Mouse (Mus musculus): ENCODE measurements around the gene Tjp3.

The Tjp3 gene

DNA sequence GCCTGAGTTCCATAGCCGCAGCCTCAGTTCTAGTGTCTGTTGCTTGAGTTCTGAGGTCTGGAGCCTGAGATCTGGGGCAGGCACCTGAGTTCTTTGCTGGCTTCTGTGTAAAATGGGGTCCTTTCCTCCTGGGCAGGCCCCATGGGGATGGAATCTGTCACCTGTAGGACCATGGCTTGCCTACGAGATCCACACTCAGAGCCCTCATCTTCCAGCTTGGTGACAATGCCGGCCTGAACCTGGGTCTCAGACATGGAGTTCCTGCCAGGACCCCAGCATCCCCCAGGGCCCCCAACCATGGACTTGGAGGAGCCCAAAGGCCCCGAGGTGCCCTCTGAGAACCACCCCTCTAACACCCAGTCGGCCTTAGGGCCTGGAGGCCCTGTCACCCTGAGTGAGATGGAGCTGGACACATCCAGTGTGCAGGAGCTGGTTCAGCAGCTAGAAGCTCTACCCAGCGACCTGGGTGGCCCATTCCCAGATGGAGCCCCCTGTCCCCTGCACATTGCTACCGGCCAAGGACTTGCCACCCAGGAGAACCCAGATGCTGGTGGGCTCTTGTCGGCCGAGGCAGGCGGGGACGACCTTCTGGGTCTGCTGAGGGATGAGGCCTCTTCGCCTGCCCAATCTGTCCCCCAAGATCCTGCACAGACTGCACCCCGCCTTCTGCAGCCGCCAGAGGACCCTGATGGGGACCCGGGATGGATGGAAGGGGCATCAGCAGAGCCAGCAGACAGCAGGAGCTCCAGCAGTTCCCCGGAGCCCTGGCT is 22.6 kb downstream of the Tjp3 start:
- in situ Hi-C loops (cut with MboI, MseI) = no loop called here

DNA sequence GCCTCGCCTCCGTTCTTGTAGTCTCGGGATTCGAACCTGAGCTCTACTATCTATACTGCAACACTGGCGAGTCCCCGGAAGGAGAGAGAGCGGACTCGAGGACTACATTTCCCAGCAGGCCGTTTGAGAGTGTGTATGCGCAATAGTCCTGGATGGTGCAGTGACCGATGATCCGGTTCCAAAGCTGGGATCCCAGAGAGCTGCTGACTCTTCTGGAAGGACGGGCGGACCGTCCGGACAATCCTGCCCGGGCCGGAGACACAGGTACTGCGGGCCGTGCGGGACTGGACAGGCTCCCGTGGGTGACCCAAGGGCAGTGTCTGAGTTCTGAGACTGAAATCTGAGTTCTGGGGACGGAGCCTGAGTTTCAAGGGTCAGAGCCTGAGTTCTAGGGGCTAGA is 23.3 kb downstream of the Tjp3 start:
- in situ Hi-C loops (cut with MboI, MseI) = no loop called here

DNA sequence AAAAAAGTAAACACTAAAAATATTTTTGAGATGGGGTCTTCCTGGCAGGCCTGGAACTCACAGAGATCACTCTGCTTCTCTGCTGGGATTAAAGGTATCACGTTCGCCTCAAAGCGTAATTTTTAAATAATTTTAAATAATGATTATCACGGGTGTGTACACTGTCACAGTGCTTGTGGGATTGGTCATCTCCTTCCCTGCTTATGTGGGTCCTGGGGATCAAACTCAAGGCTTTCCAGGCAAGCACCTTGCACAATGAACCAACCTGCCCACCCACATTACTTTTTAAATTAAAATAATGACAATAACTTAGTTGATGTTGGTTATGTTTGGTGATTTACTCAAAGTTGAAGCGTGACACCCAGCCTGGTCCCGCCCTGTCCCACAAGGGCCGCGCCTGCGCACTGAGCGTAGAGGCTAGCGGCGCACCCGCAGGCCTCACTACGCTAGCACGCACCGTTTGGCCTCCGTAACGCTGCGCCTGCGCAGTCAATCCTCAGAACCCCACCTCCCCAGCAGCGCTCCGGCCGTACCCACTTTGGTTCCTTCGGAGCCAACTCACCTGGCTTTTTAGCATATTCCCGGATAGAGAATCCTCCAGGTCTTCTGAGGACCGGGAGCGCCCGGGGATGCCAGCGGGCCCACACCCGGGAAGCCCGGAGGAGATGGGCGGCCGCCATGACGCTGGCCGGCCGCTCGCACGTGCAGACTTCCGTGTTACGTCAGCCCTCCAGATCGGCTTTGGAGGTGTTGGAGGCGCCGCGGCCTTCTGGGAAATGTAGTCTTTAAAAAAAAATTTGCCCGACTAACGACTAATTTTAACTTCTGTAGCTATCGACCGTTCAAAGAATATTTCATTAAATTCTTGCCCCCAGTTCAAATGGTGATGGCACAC is 24.9 kb downstream of the Tjp3 start, which contains the start of the genes Mrpl54 and Apba3:
Mrpl54 (minus strand) TSS at position 724 of the 895 bp plus-strand sequence.
Apba3 (plus strand) TSS at position 750 of the 895 bp plus-strand sequence.
- in situ Hi-C loops (cut with MboI, MseI) = no loop called here

DNA sequence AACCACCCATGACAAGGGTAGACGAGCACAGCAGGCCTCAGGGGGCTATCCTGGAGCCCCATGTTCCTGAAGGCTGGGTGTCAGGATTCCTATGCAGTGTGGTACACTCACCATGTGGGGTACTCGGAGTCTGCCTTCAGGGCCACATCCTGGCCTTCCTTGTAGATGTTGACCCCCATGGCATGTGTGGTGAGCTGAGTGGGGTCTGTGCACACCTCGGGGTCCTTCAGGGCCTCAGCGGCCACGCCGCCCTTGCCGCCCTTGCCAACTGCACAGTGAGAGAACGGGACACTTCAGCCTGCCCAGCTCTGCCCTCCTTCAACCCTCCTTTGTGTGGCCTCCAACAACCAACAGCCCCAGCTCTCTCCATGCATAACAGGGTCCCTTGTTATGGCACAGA is 25.8 kb downstream of the Tjp3 start:
- in situ Hi-C loops (cut with MboI, MseI) = no loop called here

DNA sequence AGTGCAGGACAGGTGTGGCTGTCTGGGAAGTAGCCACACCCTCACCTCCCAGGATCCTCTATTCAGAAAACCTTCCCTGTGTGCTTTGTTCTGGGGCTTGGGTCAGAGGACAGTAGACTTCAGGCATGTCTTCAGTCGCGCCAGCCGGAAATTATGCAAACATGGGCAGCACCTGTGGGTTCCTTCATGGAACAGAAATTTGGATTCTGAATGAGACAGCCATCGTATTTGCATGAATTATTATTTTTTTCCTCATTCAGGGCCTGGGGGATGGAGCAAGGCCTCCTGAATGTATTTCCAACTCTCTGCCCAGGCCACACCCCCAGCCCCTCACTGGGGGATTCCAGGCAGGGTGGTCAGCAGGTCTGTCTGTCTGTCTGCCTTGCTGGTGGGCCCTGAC is 30.4 kb downstream of the Tjp3 start:
- in situ Hi-C loops (cut with MboI, MseI) = no loop called here

DNA sequence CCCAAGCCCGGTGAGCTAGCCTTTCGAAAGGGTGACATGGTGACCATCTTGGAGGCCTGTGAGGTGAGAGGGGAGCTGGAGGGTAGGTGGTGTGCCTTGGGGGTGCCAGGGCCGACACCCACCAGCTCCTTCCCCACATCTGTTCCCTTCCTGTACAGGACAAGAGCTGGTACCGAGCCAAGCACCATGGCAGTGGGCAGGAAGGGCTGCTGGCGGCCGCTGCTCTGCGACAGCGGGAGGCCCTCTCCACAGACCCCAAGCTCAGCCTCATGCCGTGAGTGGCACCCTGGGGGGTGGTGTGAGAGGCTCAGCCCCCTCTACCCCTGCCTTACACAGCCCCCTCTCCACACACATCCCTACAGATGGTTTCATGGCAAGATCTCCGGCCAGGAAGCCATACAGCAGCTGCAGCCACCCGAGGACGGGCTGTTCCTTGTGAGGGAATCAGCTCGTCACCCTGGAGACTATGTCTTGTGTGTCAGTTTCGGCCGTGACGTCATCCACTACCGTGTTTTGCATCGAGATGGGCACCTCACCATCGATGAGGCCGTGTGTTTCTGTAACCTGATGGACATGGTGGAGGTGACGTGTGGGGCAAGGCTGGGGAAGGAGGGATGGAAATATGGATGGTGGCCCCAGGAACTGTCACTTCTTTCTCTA is 32.0 kb downstream of the Tjp3 start:
- in situ Hi-C loops (cut with MboI, MseI) = no loop called here

DNA sequence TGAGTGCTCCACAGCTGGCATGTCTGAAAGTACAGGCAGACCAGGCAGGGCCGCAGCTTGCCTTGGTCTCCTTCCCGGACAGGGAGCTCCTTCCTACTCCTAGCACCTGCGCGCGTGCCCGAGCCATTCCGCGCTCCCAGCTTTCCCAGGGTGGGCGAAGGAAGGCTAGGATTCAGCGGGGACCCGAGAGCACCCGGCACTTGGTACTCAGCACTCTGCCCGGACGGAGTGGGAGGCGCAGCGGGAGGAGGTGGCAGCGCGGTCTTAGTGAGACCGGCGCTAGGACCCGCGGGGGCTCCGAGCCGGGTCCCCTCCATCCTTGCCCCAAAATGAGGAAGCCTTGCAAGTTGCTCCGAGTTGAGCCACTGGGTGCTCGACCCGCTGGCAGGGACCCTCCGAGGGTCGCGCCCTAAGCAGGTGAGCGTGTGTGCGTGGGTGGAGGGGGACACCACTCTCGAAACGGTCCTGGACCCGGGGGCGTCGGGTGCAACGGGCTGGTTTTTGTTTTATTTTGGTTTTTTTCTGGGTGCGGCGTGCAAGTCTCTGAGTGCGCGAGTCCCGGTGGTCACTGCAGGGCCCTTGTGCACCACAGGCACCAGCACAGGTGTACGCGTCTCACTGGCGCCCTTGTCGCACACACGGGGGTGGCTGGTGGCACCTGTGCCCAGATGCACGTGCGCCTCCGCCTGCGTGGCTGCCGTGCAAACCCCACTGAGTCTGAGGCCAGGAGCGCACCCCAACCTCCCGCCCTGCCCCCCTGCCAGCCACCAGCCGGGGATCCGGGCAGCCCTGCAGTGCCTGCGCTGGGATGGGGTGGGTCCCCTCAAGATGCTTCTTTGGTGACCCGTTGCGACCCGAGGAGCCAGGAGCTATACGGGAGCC is 34.0 kb downstream of the Tjp3 start:
- in situ Hi-C loops (cut with MboI, MseI) = no loop called here

DNA sequence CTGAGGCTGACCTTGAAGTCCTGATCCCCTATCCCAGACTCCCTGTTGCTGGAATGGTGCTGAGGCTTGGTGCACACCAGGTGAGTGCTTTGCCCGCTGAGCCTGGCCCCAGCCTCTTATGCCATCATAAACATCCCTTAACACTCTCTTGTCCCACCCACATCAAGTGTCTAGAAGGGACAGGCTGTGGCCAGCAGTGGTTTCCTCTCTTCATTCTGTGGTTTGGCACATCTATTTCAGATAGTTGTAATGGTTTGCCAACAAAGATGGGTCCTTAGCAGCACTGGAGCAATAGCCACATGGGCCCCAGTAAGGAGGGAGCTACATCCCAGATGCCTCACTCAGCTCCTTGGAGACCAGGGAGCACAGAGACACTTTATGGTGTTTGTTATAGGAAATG is 36.5 kb downstream of the Tjp3 start:
- in situ Hi-C loops (cut with MboI, MseI) = no loop called here

DNA sequence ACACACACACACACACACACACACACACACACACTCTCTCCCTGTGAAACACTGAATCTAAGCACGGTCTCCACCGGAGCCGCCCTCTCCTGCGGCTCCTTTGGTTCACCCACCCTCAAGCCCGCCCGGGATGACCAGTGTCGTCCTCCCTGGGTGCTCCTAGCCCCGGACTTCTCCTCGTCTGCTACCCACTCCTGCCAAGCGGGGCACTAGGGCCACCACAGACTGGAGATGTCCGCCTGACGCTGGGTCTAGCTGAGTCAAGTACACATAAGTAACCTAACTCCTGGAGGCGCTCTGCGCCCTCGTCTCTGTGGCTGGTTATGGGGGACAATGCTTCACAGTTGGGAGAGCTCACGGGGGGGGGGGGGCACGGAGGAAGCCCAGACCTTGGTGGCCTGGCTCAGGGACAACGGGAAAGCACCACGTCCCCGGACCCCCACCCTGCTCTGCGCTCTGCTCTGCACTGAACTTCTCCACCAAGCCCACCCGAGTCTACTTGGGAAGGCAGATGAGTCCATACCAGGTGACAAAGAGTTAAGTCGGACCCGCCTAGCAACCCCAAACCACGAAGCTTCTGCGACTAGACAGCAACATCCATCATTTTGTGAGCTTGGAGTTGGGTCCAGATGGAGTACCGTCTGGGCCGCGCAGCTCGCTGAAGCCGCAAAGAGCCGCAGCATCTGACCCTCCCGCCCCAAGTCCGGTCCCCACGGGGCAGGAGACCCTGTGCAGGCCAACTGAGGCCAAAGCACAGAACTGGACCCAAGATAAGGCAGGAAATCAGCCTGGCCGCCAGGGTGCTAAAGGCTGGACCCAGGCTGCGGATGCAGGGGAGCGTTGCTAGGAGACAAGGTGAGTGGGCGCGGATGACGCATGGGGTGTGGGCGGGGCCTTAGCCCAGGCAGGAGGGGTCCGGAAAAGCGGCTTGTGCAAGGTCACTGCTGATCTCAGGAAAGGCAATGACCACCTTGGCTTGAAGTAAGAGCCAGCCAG is 38.7 kb downstream of the Tjp3 start, which contains the start of gene Matk:
Matk (plus strand) TSS at position 512 of the 996 bp plus-strand sequence.
- in situ Hi-C loops (cut with MboI, MseI) = no loop called here

DNA sequence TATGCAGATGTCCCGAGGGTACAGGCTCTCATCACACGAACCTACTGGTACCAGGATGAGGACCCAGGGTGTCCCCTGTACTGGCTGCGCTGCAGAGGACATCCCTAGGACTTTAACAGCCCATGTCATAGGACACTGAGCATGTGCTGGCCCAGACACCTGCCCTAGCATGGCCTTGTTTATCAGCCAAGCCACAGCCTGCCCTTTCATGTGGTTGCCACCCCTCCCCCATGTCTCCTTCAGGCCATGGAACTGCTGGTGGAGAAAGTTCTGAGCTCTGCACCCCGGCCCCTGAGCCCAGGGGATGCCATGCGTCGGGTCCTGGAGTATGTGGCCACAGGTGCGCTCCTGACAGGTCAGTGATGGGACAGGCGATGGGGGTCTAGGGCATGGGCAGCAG is 41.9 kb downstream of the Tjp3 start:
- in situ Hi-C loops (cut with MboI, MseI) = loop anchor here (25.0 kb wide), 1 partner anchor 1388 kb away; the partner anchor contains the start of gene Tdg

DNA sequence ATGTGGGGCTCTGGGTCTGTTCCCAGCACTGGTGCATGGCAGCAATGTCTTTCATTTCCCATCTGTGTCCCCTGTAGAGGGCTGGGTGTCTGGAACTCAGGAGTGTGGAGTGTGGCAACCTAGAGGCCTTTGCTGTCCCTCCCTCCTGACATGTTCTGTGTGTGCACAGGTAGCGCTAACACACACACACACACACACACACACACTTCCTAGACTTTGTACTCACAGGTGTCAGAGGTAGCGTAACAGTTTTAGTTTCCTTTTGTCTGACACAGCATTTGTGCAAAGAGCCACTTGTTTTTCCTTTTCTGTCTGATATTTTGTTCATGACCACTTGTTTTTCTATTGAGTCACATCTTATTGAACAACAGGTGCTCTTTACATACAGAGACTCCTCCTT is 43.6 kb downstream of the Tjp3 start:
- in situ Hi-C loops (cut with MboI, MseI) = loop anchor here (25.0 kb wide), 1 partner anchor 1389 kb away; the partner anchor contains the start of gene Tdg

DNA sequence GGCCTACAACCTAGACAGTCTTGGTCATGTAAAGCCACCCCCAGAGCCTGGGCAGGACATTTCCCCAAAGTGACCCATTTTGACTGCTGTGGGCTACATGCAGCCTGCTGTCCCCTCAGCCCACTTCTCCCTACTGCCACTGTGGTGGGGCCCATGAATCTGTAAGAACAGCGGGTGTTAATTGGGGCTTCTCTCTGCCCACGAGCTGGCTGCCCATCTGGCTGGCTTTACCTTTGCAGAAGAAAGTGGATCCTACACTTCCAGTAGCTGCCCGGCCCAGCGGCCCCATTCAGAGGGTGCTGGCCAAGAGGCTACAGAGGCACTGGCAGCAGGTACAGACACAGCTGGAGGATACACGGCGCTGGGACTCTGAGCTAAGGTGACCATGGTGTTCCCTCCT is 46.2 kb downstream of the Tjp3 start:
- in situ Hi-C loops (cut with MboI, MseI) = loop anchor here (25.0 kb wide), 1 partner anchor 1392 kb away; the partner anchor contains the start of gene Tdg

DNA sequence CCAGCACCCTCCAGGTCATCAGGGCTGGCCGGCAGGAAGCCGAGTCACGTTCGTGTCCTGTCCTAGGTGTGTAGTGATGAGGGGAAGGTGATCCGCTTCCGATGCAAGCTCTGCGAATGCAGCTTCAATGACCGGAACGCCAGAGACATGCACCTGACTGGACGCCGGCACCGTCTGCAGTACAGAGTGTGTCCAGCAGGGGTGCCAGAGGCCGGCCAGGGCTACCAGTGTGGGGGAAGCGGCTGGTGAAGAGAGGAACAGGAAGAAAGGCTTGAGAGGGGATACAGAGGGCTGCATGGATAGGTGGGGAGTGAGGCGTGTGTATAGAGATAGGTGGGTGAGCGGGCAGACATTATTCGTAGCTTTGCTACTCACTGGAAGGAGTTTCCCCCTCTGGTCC is 46.8 kb downstream of the Tjp3 start:
- in situ Hi-C loops (cut with MboI, MseI) = loop anchor here (25.0 kb wide), 1 partner anchor 1393 kb away; the partner anchor contains the start of gene Tdg

DNA sequence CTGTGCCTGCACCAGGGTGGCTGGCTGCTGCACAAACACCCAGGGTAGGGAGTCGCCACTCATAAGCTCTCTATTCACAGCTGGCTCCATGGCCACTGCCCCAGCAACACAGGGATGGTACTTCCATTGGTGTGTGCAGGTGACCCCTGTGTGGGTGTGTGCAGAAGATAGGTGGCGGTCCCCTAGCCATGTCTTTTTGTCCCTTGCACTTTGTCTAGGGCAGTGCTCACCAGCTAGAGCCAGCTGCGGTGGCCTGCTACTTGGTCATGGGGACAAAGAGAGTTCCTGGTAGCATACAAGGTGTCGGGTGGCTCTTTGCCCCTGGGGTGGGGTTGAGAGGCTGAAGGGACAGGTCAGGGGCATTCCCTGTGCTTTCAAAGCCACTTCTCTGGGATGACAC is 47.2 kb downstream of the Tjp3 start:
- in situ Hi-C loops (cut with MboI, MseI) = loop anchor here (25.0 kb wide), 1 partner anchor 1393 kb away; the partner anchor contains the start of gene Tdg

DNA sequence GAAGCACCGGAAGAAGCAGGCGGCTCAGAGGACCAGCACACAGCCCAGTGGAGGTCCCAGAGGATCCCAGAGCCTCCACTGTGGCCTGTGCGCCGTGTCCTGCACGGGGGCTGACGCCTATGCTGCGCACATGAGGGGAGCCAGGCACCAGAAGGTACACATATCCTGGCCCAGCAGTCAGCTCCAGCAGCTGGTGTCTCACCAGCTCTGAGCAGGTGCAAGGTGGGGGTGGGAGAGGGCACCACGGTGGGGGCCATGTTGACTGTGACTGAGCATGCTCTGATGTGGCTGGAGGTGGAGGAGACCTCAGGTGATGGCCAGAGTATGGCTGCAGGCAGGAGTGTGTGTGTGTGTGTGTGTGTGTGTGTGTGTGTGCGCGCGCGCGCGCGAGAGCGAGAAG is 49.4 kb downstream of the Tjp3 start:
- in situ Hi-C loops (cut with MboI, MseI) = loop anchor here (25.0 kb wide), 1 partner anchor 1395 kb away; the partner anchor contains the start of gene Tdg

DNA sequence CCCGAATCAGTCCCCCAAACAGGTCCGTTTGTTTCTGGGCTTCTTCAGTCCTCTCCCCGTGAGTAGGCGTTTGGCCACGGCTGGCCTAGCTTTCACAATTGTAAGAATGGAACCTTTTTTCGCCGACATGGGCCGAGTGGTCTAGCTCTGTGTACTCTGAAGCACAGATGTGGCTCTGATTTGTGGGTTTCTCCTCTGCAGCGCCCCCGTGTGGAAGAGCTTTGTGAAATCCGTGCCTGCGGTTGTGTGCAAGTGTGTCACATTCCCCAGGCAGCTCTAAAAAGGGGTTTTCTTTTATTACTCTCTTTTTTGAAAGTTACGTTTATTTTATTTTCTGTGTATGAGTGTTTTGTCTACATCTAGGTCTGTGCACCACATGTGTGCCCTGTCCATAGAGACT is 50.5 kb downstream of the Tjp3 start:
- in situ Hi-C loops (cut with MboI, MseI) = loop anchor here (25.0 kb wide), 1 partner anchor 1396 kb away; the partner anchor contains the start of gene Tdg

DNA sequence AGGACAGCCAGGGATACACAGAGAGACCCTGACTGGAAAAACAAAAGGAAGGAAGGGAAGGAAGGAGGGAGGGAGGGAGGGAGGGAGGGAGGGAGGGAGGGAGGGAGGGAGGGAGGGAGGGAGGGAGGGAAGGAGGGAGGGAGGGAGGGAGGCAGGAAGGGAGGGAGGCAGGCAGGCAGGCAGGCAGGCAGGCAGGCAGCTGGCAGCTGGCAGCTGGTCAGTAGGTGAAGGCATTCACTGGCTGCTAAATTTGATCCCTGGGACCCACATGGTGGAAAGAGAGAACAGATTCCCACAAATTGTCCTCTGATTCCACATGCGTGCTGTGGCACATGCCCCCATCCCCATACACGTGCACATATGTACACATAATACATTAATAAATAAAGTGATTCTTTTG is 52.8 kb downstream of the Tjp3 start:
- in situ Hi-C loops (cut with MboI, MseI) = loop anchor here (5.0 to 25.0 kb wide), 2 partner anchors 41 to 1399 kb away; partner anchors contain the start of gene Tdg

DNA sequence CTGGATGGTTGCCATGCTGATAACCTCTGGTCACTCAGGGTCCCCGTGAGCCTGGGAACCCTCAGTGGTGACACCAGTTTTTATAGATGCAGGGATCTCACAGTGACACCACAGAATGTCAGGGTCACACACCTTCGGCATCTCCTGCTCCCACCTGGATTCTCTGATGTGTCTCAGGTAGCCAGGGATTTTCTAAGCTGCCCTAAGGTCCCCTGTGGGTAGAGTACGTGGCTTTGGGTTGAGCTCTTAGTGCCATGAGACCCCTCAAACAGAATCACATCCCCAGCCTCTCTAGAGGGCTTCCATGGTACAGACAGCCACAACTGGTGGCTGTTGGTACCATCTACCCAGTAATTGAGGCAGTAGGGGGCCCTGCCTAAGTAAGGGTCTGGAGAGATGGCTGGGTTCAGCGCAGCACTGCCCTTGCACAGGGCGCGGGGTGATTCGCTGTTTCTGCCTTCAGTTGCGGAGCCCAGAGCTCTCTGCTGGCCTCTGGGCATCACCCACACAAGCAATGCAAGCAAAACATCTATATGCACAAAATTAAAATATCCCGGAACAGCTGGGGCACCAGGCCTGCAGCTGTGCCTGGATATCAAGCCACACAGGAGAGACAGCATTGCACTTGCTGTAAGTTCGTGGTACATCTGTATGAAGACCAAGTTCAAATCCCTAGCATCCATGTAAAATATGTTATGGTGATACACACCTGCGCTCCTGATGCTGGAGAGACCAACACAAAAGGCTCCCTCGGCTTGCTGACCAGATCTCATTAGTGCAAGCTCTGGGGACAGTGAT is 54.7 kb downstream of the Tjp3 start:
- in situ Hi-C loops (cut with MboI, MseI) = loop anchor here (5.0 to 25.0 kb wide), 2 partner anchors 39 to 1401 kb away; partner anchors contain the start of gene Tdg
